Mouse (Mus musculus) heart, postnatal 0 days (tissue): ENCODE measurements at regions not wholly inside any gene's neighbourhood (a gene's known extent, or its start where the extent isn't known, plus 50 kb on each side); places are given as distances from the start of the nearest gene placed in this dataset.

Experiments used
- CTCF ChIP-seq: IDR thresholded peaks from 2 replicates; pipeline ENCODE4 v1.5.1; 2016; ENCODE audit warnings: antibody characterized with exemption, control low read depth, low read depth
- EP300 ChIP-seq: IDR thresholded peaks from 2 replicates; pipeline ENCODE4 v1.6.1; 2016; ENCODE audit warnings: antibody characterized with exemption, low read depth

GRCm38 (mm10) chr5:26572691-26573191 lies 244.3 kb upstream of the Dpp6 start:
- TF ChIP-seq CTCF: no peak
- no peak for TF ChIP-seq EP300
